Mouse (Mus musculus): ENCODE data around the gene Rita1. TPM values are rescaled to one million over a fixed set of nuclear protein-coding genes. Genes with fewer than 3 reads are reported as not detected.

The Rita1 gene
- total and polyA plus RNA-seq, 2 experiments from 2014 or later: 30.4 to 38.6 TPM

- no peak for ATAC-seq
- Histone ChIP-seq H3K4me3 (ENCODE audit: low read length) (no peak overlapping the region), H3K4me1 (ENCODE audit: insufficient read depth, low read length) (no peaks in the 10 kb centered on the region; the same call in 1 of the 2 replicates), H3K36me3 (ENCODE audit: insufficient read depth, low read length) (no peaks in the 10 kb centered on the region), H3K4me2 (ENCODE audit: low read depth, low read length) (peak overlapping the region; percentile 48; the same call in 1 of the 2 replicates), H3K9ac (replicated peaks; ENCODE audit: low read length) (no peak overlapping the region), H3K27me3 (ENCODE audit: insufficient read depth, low read length) (peaks cover 16% of the 10 kb centered on the region), H3K27ac (no peak overlapping the region), H3K9me3 (ENCODE audit: low read length) (no peaks in the 10 kb centered on the region)
- TF ChIP-seq CTCF (IDR thresholded peaks at IDR 0.05; ENCODE audit: low read depth): no peak
- WGBS: 32% methylated on average over 13 of the region's 13 CpGs
- DNase-seq (ENCODE audit: low spot score): no peak
Measured at GRCm38 (mm10) chr5:120649938-120650337, 37.5 kb upstream of the Rita1 start.

- Histone ChIP-seq H3K4me1 (ENCODE audit: insufficient read depth, low read length) (no peaks in the 10 kb centered on the region; the same call in 1 of the 2 replicates), H3K9ac (replicated peaks; ENCODE audit: low read length) (0 out of 2 replicates have a peak overlapping the region, but pooled peaks have one; percentile 1), H3K27me3 (ENCODE audit: insufficient read depth, low read length) (peaks cover 16% of the 10 kb centered on the region), H3K4me3 (ENCODE audit: low read length) (peak overlapping the region; percentile 24), H3K4me2 (ENCODE audit: low read depth, low read length) (peak overlapping the region; percentile 48), H3K36me3 (ENCODE audit: insufficient read depth, low read length) (no peaks in the 10 kb centered on the region), H3K9me3 (ENCODE audit: low read length) (no peaks in the 10 kb centered on the region), H3K27ac (no peak overlapping the region)
- 5% methylated on average over 21 of the region's 21 CpGs for WGBS
- TF ChIP-seq CTCF (IDR thresholded peaks at IDR 0.05; ENCODE audit: low read depth): peak; percentile 31
- DNase-seq (ENCODE audit: low spot score) (peak; percentile 18), ATAC-seq (peak; percentile 61)
Measured at GRCm38 (mm10) chr5:120649374-120649933, 37.1 kb upstream of the Rita1 start.

- Histone ChIP-seq H3K4me3 (ENCODE audit: low read length) (peak within 1 kb of the TSS; percentile 24), H3K27ac (no peak within 1 kb of the TSS), H3K4me2 (ENCODE audit: low read depth, low read length) (peak within 1 kb of the TSS; percentile 48), H3K9ac (replicated peaks; ENCODE audit: low read length) (0 out of 2 replicates have a peak within 1 kb of the TSS, but pooled peaks have one; percentile 1), H3K4me1 (ENCODE audit: insufficient read depth, low read length) (no peaks in the 10 kb centered on the region; the same call in 1 of the 2 replicates), H3K27me3 (ENCODE audit: insufficient read depth, low read length) (peaks cover 16% of the 10 kb centered on the region), H3K36me3 (ENCODE audit: insufficient read depth, low read length) (no peaks in the 10 kb centered on the region), H3K9me3 (ENCODE audit: low read length) (no peaks in the 10 kb centered on the region)
- WGBS: 1% methylated on average over 50 of the region's 53 CpGs
- ATAC-seq: peak; percentile 63
- peak; percentile 66 for TF ChIP-seq CTCF (IDR thresholded peaks at IDR 0.05; ENCODE audit: low read depth)
- DNase-seq (ENCODE audit: low spot score): peak; percentile 46
Measured at GRCm38 (mm10) chr5:120648569-120649373, 36.4 kb upstream of the Rita1 start, which contains the start of gene Rasal1. TSS of gene Rasal1 (plus strand) at chr5:120648812.

GRCm38 (mm10) chr5:120647814-120648491, 35.6 kb upstream of the Rita1 start:
- H3K27ac ChIP-seq: no peak overlapping the region
- H3K9ac ChIP-seq (replicated peaks; ENCODE audit: low read length): no peak overlapping the region
- no peaks in the 10 kb centered on the region; the same call in 1 of the 2 replicates for H3K4me1 ChIP-seq (ENCODE audit: insufficient read depth, low read length)
- no peaks in the 10 kb centered on the region for H3K9me3 ChIP-seq (ENCODE audit: low read length)
- 41% methylated on average over 12 of the region's 12 CpGs for WGBS
- ATAC-seq: no peak
- H3K4me3 ChIP-seq (ENCODE audit: low read length): no peak overlapping the region; the same call in 1 of the 2 replicates
- no peak for DNase-seq (ENCODE audit: low spot score)
- TF ChIP-seq CTCF (IDR thresholded peaks at IDR 0.05; ENCODE audit: low read depth): peak; percentile 23; the same call in 1 of the 2 replicates
- H3K27me3 ChIP-seq (ENCODE audit: insufficient read depth, low read length): peaks cover 16% of the 10 kb centered on the region
- no peak overlapping the region for H3K4me2 ChIP-seq (ENCODE audit: low read depth, low read length)
- no peaks in the 10 kb centered on the region for H3K36me3 ChIP-seq (ENCODE audit: insufficient read depth, low read length)

GRCm38 (mm10) chr5:120647361-120647760, 35.0 kb upstream of the Rita1 start:
- H3K36me3 ChIP-seq (ENCODE audit: insufficient read depth, low read length): no peaks in the 10 kb centered on the region
- no peak for TF ChIP-seq CTCF (IDR thresholded peaks at IDR 0.05; ENCODE audit: low read depth)
- WGBS: 64% methylated on average over 4 of the region's 4 CpGs
- H3K9ac ChIP-seq (replicated peaks; ENCODE audit: low read length): no peak overlapping the region
- H3K27me3 ChIP-seq (ENCODE audit: insufficient read depth, low read length): peaks cover 16% of the 10 kb centered on the region
- H3K4me3 ChIP-seq (ENCODE audit: low read length): no peak overlapping the region
- no peak overlapping the region for H3K4me2 ChIP-seq (ENCODE audit: low read depth, low read length)
- no peak for ATAC-seq
- no peaks in the 10 kb centered on the region for H3K9me3 ChIP-seq (ENCODE audit: low read length)
- H3K4me1 ChIP-seq (ENCODE audit: insufficient read depth, low read length): no peaks in the 10 kb centered on the region; the same call in 1 of the 2 replicates
- H3K27ac ChIP-seq: no peak overlapping the region
- DNase-seq (ENCODE audit: low spot score): no peak

GRCm38 (mm10) chr5:120645851-120646250, 33.5 kb upstream of the Rita1 start:
- 39% methylated on average over 6 of the region's 6 CpGs for WGBS
- DNase-seq (ENCODE audit: low spot score): peak; percentile 61

More at GRCm38 (mm10) chr5:120645851-120646250, 33.5 kb upstream of the Rita1 start:
- ATAC-seq: no peak
- no peaks in the 10 kb centered on the region; the same call in 1 of the 2 replicates for H3K4me1 ChIP-seq (ENCODE audit: insufficient read depth, low read length)
- H3K9me3 ChIP-seq (ENCODE audit: low read length): no peaks in the 10 kb centered on the region
- peaks cover 16% of the 10 kb centered on the region for H3K27me3 ChIP-seq (ENCODE audit: insufficient read depth, low read length)
- no peak overlapping the region for H3K27ac ChIP-seq
- TF ChIP-seq CTCF (IDR thresholded peaks at IDR 0.05; ENCODE audit: low read depth): no peak
- H3K4me3 ChIP-seq (ENCODE audit: low read length): no peak overlapping the region
- no peaks in the 10 kb centered on the region for H3K36me3 ChIP-seq (ENCODE audit: insufficient read depth, low read length)
- H3K4me2 ChIP-seq (ENCODE audit: low read depth, low read length): no peak overlapping the region
- H3K9ac ChIP-seq (replicated peaks; ENCODE audit: low read length): no peak overlapping the region
